Mouse (Mus musculus) ES-E14 (cell line): ENCODE measurements around the gene Dynlt1b. TPM values are rescaled to one million over a fixed set of nuclear protein-coding genes. Genes with fewer than 3 reads are reported as not detected.
"Not testable (repeated sequence)": the region's sequence is repeated elsewhere in the genome, so short reads cannot be mapped to it uniquely, and the experiment has no call there.

Source experiments
- DNase-seq: peaks from one replicate; pipeline ENCODE4 v3.0.0-alpha.2; 2013; ENCODE audit warnings: low read depth, low spot score
- H3K27ac ChIP-seq: 2 replicates; pipeline ENCODE4 v1.5.1; 2012; ENCODE audit warnings: low read depth, mild to moderate bottlenecking, low read length, moderate library complexity, mixed read lengths; ENCODE audit not compliant: poor library complexity, insufficient read depth, severe bottlenecking
- H3K36me3 ChIP-seq: 2 replicates; pipeline ENCODE4 v1.6.1; 2012; ENCODE audit warnings: mild to moderate bottlenecking, low read length, moderate library complexity, mixed read lengths; ENCODE audit not compliant: control insufficient read depth, poor library complexity, insufficient read depth, severe bottlenecking
- H3K4me1 ChIP-seq, 2 experiments: fragments of 150-350 bp in 1 of 2; sonication (generic) in 1 of 2; 2 replicates each; pipeline ENCODE4 v1.6.1; 2012; ENCODE audit warnings: low read length in 2 of 2, mild to moderate bottlenecking in 1 of 2, mixed read lengths in 1 of 2; ENCODE audit not compliant: control insufficient read depth in 2 of 2, insufficient read depth in 2 of 2, poor library complexity in 1 of 2
- H3K4me3 ChIP-seq, 2 experiments: fragments of 150-350 bp in 1 of 2; sonication (generic) in 1 of 2; 2 replicates each; pipeline ENCODE4 v1.5.1; 2012; ENCODE audit warnings: low read length in 2 of 2, low read depth in 1 of 2, mild to moderate bottlenecking in 1 of 2, mixed read lengths in 1 of 2; ENCODE audit not compliant: insufficient read depth in 1 of 2, poor library complexity in 1 of 2, severe bottlenecking in 1 of 2
- H3K9ac ChIP-seq: 2 replicates; pipeline ENCODE4 v1.6.1; 2012; ENCODE audit warnings: low read depth, mild to moderate bottlenecking, low read length, mixed read lengths; ENCODE audit not compliant: poor library complexity, insufficient read depth, severe bottlenecking
- H3K9me3 ChIP-seq: fragments of 150-350 bp; sonication (generic); 2 replicates; pipeline ENCODE4 v1.6.1; 2012; ENCODE audit warnings: low read depth, mild to moderate bottlenecking, low read length; ENCODE audit not compliant: control insufficient read depth, insufficient read depth
- HCFC1 ChIP-seq: IDR thresholded peaks from 2 replicates; pipeline ENCODE4 v1.6.1; 2012; ENCODE audit warnings: low read length, inconsistent platforms, borderline replicate concordance; ENCODE audit not compliant: insufficient read depth
- in situ Hi-C, 2 experiments: fragments of 600-800 bp; cut with MboI; formaldehyde crosslinking; loops; one replicate each; pipeline ENCODE4 v1.15.1; 2025; ENCODE audit warnings: low sequenced_read_pairs in 2 of 2, inconsistent platforms in 1 of 2; ENCODE audit not compliant: unreplicated experiment in 2 of 2
- total RNA-seq: library from RNA; depleted of rRNA; stranded (reverse); fragments of 300-350 nt; gene quantifications from 2 replicates; pipeline ENCODE4 v1.2.3, GENCODE M21; 2012; rRNA removed

Dynlt1b gene
- 557 and 575 TPM in 2 replicates for total RNA-seq

- peak; percentile 65; the same call in 1 of the 2 replicates for TF ChIP-seq HCFC1
- DNase-seq = peak; percentile 100
- H3K27ac ChIP-seq, in situ Hi-C loops, H3K9me3 ChIP-seq, H3K36me3 ChIP-seq, H3K4me1 ChIP-seq: not testable (repeated sequence)
- Histone ChIP-seq H3K4me3 (peak within 1 kb of the TSS; percentile 67 to 81), H3K9ac (peak within 1 kb of the TSS; percentile 77)
Observed at GRCm38 (mm10) chr17:6429945-6430344, at the start of gene Dynlt1b. Gene Dynlt1b (plus strand): TSS chr17:6430112.

- H3K27ac ChIP-seq, DNase-seq, H3K9me3 ChIP-seq, H3K4me1 ChIP-seq, H3K4me3 ChIP-seq, H3K9ac ChIP-seq, in situ Hi-C loops, H3K36me3 ChIP-seq: not testable (repeated sequence)
Observed at GRCm38 (mm10) chr17:6380182-6380841, 49.6 kb upstream of the Dynlt1b start.

GRCm38 (mm10) chr17:6381071-6381682, 48.7 kb upstream of the Dynlt1b start:
- in situ Hi-C loops, H3K4me1 ChIP-seq, DNase-seq, H3K4me3 ChIP-seq, H3K9me3 ChIP-seq, H3K36me3 ChIP-seq, H3K27ac ChIP-seq, H3K9ac ChIP-seq: not testable (repeated sequence)

- H3K36me3 ChIP-seq, H3K27ac ChIP-seq, H3K4me3 ChIP-seq, DNase-seq, H3K9ac ChIP-seq, H3K9me3 ChIP-seq, in situ Hi-C loops, H3K4me1 ChIP-seq: not testable (repeated sequence)
Observed at GRCm38 (mm10) chr17:6386927-6387326, 43.0 kb upstream of the Dynlt1b start.

GRCm38 (mm10) chr17:6387380-6387911, 42.5 kb upstream of the Dynlt1b start:
- H3K4me3 ChIP-seq, H3K9me3 ChIP-seq, H3K4me1 ChIP-seq, DNase-seq, H3K9ac ChIP-seq, H3K27ac ChIP-seq, in situ Hi-C loops, H3K36me3 ChIP-seq: not testable (repeated sequence)

GRCm38 (mm10) chr17:6389463-6389862, 40.4 kb upstream of the Dynlt1b start:
- in situ Hi-C loops, H3K4me3 ChIP-seq, DNase-seq, H3K9me3 ChIP-seq, H3K27ac ChIP-seq, H3K9ac ChIP-seq, H3K36me3 ChIP-seq, H3K4me1 ChIP-seq: not testable (repeated sequence)

- H3K9me3 ChIP-seq, DNase-seq, H3K27ac ChIP-seq, H3K4me1 ChIP-seq, H3K9ac ChIP-seq, H3K36me3 ChIP-seq, in situ Hi-C loops, H3K4me3 ChIP-seq: not testable (repeated sequence)
Observed at GRCm38 (mm10) chr17:6390731-6391130, 39.2 kb upstream of the Dynlt1b start.

- in situ Hi-C loops, H3K9ac ChIP-seq, H3K36me3 ChIP-seq, H3K4me1 ChIP-seq, H3K27ac ChIP-seq, DNase-seq, H3K4me3 ChIP-seq, H3K9me3 ChIP-seq: not testable (repeated sequence)
Observed at GRCm38 (mm10) chr17:6391736-6392135, 38.2 kb upstream of the Dynlt1b start.
